Mouse (Mus musculus): ENCODE measurements around the gene Stk26.

Stk26 gene

DNA sequence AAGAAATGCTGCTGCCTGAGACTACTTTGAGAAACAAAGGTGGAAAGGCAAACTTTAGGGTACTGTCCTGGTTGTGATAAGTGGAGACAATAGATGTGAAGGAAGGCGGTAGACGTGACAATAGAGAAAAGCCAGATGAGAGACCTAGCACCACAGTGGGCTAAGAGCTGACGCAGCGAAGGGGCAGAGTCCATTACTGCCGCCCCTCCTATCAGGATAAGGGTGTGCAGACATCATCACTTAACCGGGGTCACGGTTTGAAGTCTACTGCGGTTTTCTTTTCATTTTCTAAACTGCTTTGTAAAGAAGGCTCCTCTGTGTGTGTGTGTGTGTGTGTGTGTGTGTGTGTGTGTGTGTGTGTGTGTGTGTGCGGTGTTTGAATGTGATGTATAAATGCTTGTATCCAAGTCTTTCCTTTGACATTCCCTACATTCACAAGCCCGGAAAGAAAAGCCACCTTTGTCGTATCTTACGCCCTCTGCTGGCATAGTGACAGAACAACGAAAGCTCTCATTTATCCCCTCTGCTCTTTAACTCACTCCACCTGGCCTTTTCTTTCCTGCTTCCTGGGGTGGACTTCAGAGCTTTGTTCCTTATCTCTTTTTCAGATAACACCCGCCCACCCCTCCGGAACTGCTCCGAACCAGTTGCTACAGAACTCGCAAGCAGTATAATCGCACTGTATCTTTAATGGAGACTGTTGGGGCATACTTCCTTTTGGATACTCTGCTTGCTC, 84.0 kb downstream of the Stk26 start:
- CTCF ChIA-PET, result no interaction called here

DNA sequence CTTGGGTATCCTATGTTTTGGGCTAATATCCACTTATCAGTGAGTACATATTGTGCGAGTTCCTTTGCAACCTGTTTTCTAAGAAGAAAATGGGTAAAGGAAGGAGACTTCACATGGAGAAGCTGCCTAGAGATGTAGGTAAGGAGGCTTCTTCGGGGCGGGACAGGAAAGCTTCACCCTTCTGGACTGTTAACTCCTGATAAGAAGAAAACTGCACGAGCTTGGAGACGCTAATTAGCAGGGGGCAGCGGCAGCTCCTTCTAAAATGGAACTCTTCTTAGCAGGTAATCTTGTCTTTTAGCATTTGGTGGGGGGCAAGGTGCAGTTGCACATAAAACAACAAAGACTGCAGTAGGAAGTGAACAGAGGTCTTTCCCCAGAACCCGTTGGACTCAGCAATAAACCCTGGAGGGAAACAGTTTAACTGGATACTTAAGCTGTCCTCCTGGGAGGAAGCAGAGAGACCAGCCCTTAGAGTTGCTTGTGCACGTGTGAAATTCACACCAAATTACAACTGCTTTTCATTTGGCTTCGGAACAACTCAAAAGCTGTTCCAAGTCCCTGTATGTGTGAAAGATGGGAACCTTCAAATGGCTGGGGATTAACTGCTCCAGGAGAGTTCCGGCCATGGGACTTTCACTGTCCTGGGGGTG, 86.2 kb downstream of the Stk26 start:
- CTCF ChIA-PET, result no interaction called here

DNA sequence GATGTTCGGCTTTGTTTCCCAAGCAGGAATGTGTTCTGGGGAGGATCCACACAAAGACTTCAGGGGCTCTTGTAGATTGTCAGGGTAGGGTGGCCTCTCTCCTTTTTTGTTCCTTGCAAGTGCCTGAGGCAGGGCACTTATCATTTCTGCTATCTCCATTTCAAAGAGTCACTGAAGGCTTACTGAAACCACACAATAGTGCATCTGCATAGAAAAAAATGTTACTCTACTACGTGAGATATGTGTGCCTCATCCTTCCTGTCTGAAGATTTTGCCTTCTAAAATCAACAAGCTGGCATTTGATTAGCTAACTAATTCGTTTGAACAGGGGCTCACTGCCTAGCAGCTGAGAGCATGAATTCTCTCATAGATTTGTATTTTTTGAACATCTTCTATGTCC, 89.5 kb downstream of the Stk26 start:
- CTCF ChIA-PET, result no interaction called here

DNA sequence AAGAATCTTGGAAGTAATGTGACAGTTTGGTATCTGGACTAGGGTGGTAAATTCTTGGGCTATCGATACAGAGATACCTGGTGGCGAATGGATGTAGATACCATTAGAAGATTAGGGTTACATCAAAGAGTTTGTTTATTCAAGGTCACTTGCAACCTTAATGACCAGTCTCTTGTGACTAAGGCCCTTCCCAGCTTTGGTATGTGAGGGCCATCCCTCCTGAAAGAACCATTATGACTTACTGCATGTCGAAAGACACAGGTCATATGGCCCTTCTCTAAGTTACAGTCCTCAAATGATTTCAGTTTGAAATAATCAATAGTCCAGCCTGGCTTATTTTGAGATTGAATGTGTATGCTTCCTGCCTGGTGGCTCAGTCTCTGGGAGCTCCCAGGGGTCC, 96.3 kb downstream of the Stk26 start:
- CTCF ChIA-PET, result no interaction called here

DNA sequence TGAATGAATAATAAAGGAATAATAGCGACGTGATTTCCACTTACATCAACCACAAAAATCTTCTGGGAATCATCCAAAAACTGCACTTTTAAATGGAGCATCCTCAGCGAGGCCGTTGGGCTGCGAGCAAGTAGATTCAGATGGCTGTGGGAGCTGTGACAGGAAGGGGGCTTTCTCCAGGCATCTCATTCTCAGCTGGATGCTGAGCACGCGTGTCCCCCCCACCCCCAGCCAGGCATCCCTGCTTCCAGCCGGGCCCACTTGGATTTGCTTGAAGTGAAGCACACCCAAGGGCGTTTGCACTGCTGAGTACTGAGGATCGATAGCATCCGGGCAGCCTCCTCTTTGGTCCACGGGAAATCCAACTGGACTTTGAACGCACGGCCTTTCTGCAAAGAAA, 101.8 kb downstream of the Stk26 start, which contains the start of gene Frmd7:
Frmd7 (minus strand) TSS at position 101 of the 400 bp plus-strand sequence.
- CTCF ChIA-PET, result no interaction called here

Data from spleen, embryonic (tissue).